Mouse (Mus musculus) ovary, postnatal 10 days (tissue): ENCODE measurements around the gene Pdcd7.

ENCODE experiments used
- DNase-seq: peaks from one replicate; pipeline ENCODE4 v3.0.0; 2022; ENCODE audit warnings: low spot score

The Pdcd7 gene

DNA sequence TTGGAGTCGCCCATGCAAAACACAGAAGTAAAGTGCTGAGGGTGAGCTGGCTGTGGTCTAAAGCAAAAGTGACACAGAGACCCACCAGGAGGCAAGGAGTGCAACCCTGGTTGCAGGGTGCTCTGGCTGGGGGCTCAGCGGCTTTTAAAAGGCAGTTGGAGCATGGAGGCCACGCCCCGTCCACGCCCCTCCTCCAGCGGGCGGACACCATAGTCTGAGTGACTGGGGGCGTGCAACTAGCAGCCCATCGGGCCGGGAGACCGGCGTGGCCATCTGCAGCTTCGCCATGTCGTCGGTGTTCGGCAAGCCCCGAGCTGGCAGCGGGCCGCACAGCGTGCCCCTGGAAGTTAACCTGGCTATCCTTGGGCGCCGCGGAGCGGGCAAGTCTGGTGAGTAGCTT lies 52.4 kb downstream of the Pdcd7 start, which contains the start of gene Rasl12:
TSS of gene Rasl12 (plus strand) at position 228 of the 400 bp plus-strand sequence.
- DNase-seq, result peak; percentile 33

GRCm38 (mm10) chr9:65399934-65400333 lies 54.0 kb downstream of the Pdcd7 start:
- DNase-seq, result no peak

DNA sequence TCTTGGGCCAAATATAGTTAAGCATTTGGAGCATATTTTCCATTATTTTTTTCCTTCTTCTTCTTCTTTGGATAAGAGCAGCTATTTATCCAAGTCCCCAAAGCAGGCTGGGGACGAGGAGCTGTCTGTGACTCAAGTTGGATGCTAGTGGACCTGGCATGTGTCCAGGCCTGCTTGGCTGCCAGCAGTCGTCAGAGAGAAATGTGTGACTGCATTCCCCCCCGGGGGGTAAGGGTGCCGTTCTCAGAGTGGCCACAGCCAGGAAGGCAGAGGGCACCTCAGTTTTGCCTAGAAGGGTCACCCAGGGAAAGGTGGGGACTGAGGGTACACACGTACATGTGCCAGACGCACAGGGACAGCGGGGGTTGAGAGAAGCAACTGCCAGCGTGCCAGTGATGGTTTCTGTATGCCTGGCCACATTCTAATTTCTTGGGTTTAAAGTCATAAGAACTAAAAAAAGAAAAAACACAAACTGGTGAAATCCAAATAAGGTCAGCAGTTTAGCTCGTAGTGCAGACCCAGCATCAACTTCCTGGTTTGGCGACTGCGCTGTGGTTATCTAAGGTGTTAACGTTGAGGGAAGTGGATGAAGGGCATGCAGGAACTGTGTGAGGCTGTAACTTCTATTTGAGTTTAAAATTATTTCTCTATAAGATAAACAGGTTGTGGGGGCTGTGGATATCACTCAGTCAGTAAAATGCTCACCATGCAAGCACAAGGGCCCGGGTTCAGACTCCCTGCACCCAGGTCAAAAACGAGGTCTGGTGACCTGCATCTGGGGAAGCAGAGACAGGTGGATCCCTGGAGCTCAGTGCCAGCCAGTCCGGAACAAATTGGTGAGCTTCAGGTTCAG lies 58.7 kb downstream of the Pdcd7 start:
- no peak for DNase-seq

DNA sequence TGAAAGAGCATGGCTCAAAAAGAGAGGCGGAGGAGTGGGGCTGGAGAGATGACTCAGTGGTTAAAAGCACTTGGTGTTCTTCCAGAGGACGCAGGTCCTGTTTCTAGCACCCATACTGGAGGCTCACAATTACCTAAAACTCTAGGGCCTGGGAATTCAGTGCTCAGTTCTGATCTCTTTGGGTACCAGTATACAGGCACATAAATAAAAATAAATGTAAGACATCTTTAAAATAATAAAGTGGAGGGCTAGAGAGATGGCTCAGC lies 59.2 kb downstream of the Pdcd7 start:
- no peak for DNase-seq

- no peak for DNase-seq
These were observed 61.4 kb downstream of the Pdcd7 start for GRCm38 (mm10) chr9:65407327-65407726.

GRCm38 (mm10) chr9:65407861-65408260 lies 62.0 kb downstream of the Pdcd7 start:
- DNase-seq, result no peak

DNA sequence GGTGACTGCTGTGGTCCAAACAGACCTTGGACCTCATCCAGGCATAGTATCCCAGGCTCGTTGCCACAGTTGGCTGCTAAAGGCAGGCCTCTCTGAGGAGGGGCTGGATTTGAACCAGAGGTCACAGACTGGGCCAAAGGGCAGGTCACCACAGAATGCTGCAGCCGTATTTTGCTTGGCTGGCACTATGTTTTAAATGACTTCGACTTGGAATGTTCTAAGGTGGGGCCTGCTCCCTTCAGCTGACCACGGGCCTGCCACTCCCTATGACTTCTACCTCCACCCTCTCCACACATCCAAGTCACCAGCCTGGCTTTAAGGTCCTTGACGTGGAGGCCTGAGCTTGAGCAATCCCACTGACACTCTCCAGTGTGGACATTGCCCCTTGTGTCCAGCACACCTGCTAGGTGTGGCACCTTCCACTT lies 63.0 kb downstream of the Pdcd7 start:
- no peak for DNase-seq
